Mouse (Mus musculus): ENCODE measurements around the gene Gm20388. TPM values are rescaled to one million over a fixed set of nuclear protein-coding genes. Genes with fewer than 3 reads are reported as not detected.
"Not testable (repeated sequence)": the region's sequence is repeated elsewhere in the genome, so short reads cannot be mapped to it uniquely, and the experiment has no call there.

Gene Gm20388
- polyA plus RNA-seq, 1 experiment from 2014 or later, result not detected

DNA sequence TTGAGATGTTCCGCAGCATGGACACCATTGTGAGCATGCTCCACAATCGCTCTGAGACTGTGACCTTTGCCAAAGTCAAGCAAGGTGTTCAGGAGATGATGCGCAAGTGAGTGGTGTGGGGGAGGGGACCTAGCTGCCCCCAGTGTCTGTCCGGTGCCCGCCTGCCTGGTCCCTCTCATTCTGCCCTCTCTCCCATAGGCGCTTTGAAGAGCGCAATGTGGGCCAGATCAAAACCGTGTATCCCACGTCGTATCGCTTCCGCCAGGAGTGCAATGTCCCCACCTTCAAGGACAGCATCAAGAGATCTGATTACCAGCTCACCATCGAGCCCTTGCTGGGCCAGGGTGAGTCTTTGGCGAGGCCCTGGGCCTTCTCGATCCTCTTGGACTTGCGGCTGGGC is 2659.4 kb downstream of the Gm20388 start:
- ATAC-seq (ENCODE audit: low FRiP score) (no peak), DNase-seq (ENCODE audit: low spot score, missing footprints) (no peak)
- Histone ChIP-seq H3K9me3 (ENCODE audit: control insufficient read depth, low read length) (no peaks in the 10 kb centered on the region), H3K27me3 (ENCODE audit: control insufficient read depth, insufficient read depth, low read length) (no peaks in the 10 kb centered on the region), H3K4me2 (no peak overlapping the region), H3K27ac (ENCODE audit: low read depth, low read length) (no peak overlapping the region), H3K36me3 (ENCODE audit: control insufficient read depth, insufficient read depth, low read length) (peaks cover 26% of the 10 kb centered on the region), H3K4me3 (ENCODE audit: low read depth, low read length) (no peak overlapping the region), H3K9ac (ENCODE audit: low read length) (no peak overlapping the region), H3K4me1 (ENCODE audit: control insufficient read depth, insufficient read depth, low read length) (peaks cover 30% of the 10 kb centered on the region)
- 97% methylated on average over 16 of the region's 16 CpGs for WGBS

DNA sequence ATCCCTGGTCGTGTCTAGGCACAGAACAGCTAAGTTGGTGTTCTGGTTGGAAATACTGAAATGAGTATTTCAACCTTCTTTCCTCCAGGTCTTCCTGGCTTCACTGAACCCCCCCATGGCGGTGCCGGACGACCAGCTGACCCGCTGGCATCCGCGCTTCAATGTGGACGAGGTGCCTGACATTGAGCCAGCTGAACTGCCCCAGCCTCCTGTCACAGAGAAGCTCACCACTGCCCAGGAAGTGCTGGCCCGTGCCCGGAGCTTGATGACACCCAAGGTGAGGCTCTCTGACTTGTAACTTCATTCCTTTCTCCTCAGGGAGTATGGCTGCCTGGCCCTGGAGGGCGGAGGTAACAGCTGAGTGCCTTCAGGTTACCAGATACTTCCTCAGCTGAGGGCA is 2660.5 kb downstream of the Gm20388 start:
- H3K27ac ChIP-seq (ENCODE audit: low read depth, low read length), result no peak overlapping the region
- DNase-seq (ENCODE audit: low spot score, missing footprints) (no peak), ATAC-seq (ENCODE audit: low FRiP score) (no peak)
- peaks cover 26% of the 10 kb centered on the region for H3K36me3 ChIP-seq (ENCODE audit: control insufficient read depth, insufficient read depth, low read length)
- H3K9me3 ChIP-seq (ENCODE audit: control insufficient read depth, low read length), result no peaks in the 10 kb centered on the region
- 93% methylated on average over 11 of the region's 11 CpGs for whole genome bisulfite sequencing
- no peaks in the 10 kb centered on the region for H3K27me3 ChIP-seq (ENCODE audit: control insufficient read depth, insufficient read depth, low read length)
- no peak overlapping the region for H3K4me2 ChIP-seq
- H3K4me3 ChIP-seq (ENCODE audit: low read depth, low read length), result no peak overlapping the region
- peaks cover 38% of the 10 kb centered on the region for H3K4me1 ChIP-seq (ENCODE audit: control insufficient read depth, insufficient read depth, low read length)
- H3K9ac ChIP-seq (ENCODE audit: low read length), result no peak overlapping the region

DNA sequence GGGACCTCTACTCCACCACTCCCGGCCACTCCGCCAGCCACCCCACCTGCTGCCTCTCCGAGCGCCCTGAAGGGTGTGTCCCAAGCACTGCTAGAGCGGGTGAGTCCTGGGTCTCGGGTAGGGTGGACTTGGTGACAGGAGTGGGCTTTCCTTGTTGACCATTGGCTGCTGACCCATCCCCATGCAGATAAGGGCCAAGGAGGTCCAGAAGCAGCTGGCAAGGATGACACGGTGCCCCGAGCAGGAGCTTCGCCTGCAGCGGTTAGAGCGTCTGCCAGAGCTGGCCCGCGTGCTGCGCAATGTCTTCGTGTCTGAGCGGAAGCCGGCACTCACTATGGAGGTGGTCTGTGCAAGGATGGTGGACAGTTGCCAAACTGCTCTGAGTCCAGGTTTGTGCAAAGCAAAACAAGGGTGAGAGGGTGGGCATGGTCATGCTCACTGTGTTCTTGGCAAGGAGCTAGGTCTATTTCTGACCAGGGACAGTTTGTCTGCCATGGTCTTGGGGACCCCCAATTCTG is 2661.2 kb downstream of the Gm20388 start:
- WGBS, result 96% methylated on average over 17 of the region's 17 CpGs
- peaks cover 38% of the 10 kb centered on the region for H3K4me1 ChIP-seq (ENCODE audit: control insufficient read depth, insufficient read depth, low read length)
- H3K36me3 ChIP-seq (ENCODE audit: control insufficient read depth, insufficient read depth, low read length), result peaks cover 26% of the 10 kb centered on the region

DNA sequence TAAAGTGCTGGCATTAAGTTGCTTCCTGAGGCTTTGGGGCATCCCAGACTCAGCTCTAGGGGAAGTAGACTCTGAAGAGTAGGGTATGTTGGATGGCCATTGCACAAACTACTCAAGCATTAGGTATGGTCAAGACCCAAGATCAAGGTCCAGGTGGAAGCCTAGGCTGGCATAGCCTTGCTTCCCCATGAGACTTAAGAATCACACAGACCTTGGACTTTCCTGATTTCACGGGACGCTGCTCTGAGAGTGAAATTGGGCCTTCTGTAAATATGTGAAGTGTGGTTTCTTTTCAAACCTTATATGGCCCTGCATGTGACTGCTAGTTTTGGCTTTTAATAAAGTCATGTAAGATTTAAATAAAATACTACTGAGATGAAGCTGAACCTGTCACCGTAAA is 2662.1 kb downstream of the Gm20388 start:
- ATAC-seq (ENCODE audit: low FRiP score) (no peak), DNase-seq (ENCODE audit: low spot score, missing footprints) (no peak)
- no peaks in the 10 kb centered on the region for H3K27me3 ChIP-seq (ENCODE audit: control insufficient read depth, insufficient read depth, low read length)
- no peak overlapping the region for H3K4me3 ChIP-seq (ENCODE audit: low read depth, low read length)
- no peak overlapping the region for H3K27ac ChIP-seq (ENCODE audit: low read depth, low read length)
- H3K4me1 ChIP-seq (ENCODE audit: control insufficient read depth, insufficient read depth, low read length), result peaks cover 35% of the 10 kb centered on the region
- H3K9ac ChIP-seq (ENCODE audit: low read length), result no peak overlapping the region
- WGBS, result 90% methylated on average over 3 of the region's 3 CpGs
- peaks cover 26% of the 10 kb centered on the region for H3K36me3 ChIP-seq (ENCODE audit: control insufficient read depth, insufficient read depth, low read length)
- no peaks in the 10 kb centered on the region for H3K9me3 ChIP-seq (ENCODE audit: control insufficient read depth, low read length)
- H3K4me2 ChIP-seq, result no peak overlapping the region

More for the DNA sequence above, 2661.2 kb downstream of the Gm20388 start:
- Histone ChIP-seq H3K27me3 (ENCODE audit: control insufficient read depth, insufficient read depth, low read length) (no peaks in the 10 kb centered on the region), H3K4me3 (ENCODE audit: low read depth, low read length) (no peak overlapping the region), H3K4me2 (no peak overlapping the region), H3K9me3 (ENCODE audit: control insufficient read depth, low read length) (no peaks in the 10 kb centered on the region), H3K27ac (ENCODE audit: low read depth, low read length) (no peak overlapping the region), H3K9ac (ENCODE audit: low read length) (no peak overlapping the region)
- ATAC-seq (ENCODE audit: low FRiP score), result no peak
- DNase-seq (ENCODE audit: low spot score, missing footprints), result no peak

DNA sequence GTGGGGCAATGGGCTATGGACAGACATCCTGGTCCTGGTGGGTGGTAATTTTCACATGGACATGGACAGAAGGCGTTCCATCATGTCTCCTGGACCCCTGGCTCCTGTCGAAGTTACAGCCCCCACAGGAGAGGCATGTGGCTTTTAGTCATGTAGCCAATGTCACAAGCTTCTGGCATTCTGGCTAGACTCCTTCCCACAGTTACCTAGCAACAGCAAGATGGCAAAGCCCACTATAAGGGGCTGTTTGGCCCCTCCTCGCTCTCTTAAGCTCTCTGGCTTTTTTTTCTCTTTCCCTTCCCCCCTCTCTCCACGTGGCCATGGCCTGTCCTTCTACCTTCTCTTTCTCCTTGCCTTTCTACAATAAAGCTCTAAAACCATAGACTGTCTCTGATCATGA is 2662.5 kb downstream of the Gm20388 start:
- peaks cover 26% of the 10 kb centered on the region for H3K36me3 ChIP-seq (ENCODE audit: control insufficient read depth, insufficient read depth, low read length)
- not testable (repeated sequence) for H3K9me3 ChIP-seq (ENCODE audit: control insufficient read depth, low read length)

GRCm38 (mm10) chr8:122573577-122573976 is 2662.9 kb downstream of the Gm20388 start:
- H3K4me2 ChIP-seq, result no peak overlapping the region
- no peak overlapping the region for H3K9ac ChIP-seq (ENCODE audit: low read length)
- DNase-seq (ENCODE audit: low spot score, missing footprints), result peak; percentile 83
- H3K36me3 ChIP-seq (ENCODE audit: control insufficient read depth, insufficient read depth, low read length), result peaks cover 26% of the 10 kb centered on the region
- no peak overlapping the region for H3K4me3 ChIP-seq (ENCODE audit: low read depth, low read length)
- 54% methylated on average over 9 of the region's 9 CpGs for WGBS
- no peaks in the 10 kb centered on the region for H3K9me3 ChIP-seq (ENCODE audit: control insufficient read depth, low read length)
- no peaks in the 10 kb centered on the region for H3K27me3 ChIP-seq (ENCODE audit: control insufficient read depth, insufficient read depth, low read length)
- 0 out of 2 replicates have a peak overlapping the region, but pooled peaks have one; percentile 25 for H3K27ac ChIP-seq (ENCODE audit: low read depth, low read length)
- no peak for ATAC-seq (ENCODE audit: low FRiP score)
- H3K4me1 ChIP-seq (ENCODE audit: control insufficient read depth, insufficient read depth, low read length), result peaks cover 35% of the 10 kb centered on the region

More for the DNA sequence above, 2662.5 kb downstream of the Gm20388 start:
- H3K4me2 ChIP-seq; DNase-seq (ENCODE audit: low spot score, missing footprints); H3K9ac ChIP-seq (ENCODE audit: low read length); H3K4me3 ChIP-seq (ENCODE audit: low read depth, low read length); ATAC-seq (ENCODE audit: low FRiP score); H3K27me3 ChIP-seq (ENCODE audit: control insufficient read depth, insufficient read depth, low read length): not testable (repeated sequence)
- H3K27ac ChIP-seq (ENCODE audit: low read depth, low read length), result 0 out of 2 replicates have a peak overlapping the region, but pooled peaks have one; percentile 25
- 31% methylated on average over 4 of the region's 4 CpGs for WGBS
- H3K4me1 ChIP-seq (ENCODE audit: control insufficient read depth, insufficient read depth, low read length), result peaks cover 35% of the 10 kb centered on the region

GRCm38 (mm10) chr8:122574264-122574663 is 2663.6 kb downstream of the Gm20388 start:
- DNase-seq (ENCODE audit: low spot score, missing footprints) (no peak), ATAC-seq (ENCODE audit: low FRiP score) (no peak)
- H3K36me3 ChIP-seq (ENCODE audit: control insufficient read depth, insufficient read depth, low read length), result peaks cover 26% of the 10 kb centered on the region
- no peak overlapping the region for H3K27ac ChIP-seq (ENCODE audit: low read depth, low read length)
- no peak overlapping the region for H3K9ac ChIP-seq (ENCODE audit: low read length)
- H3K4me2 ChIP-seq, result no peak overlapping the region
- 71% methylated on average over 3 of the region's 3 CpGs for WGBS
- no peaks in the 10 kb centered on the region for H3K27me3 ChIP-seq (ENCODE audit: control insufficient read depth, insufficient read depth, low read length)
- no peaks in the 10 kb centered on the region for H3K9me3 ChIP-seq (ENCODE audit: control insufficient read depth, low read length)
- no peak overlapping the region for H3K4me3 ChIP-seq (ENCODE audit: low read depth, low read length)
- H3K4me1 ChIP-seq (ENCODE audit: control insufficient read depth, insufficient read depth, low read length), result peaks cover 28% of the 10 kb centered on the region

- Histone ChIP-seq H3K9me3 (ENCODE audit: control insufficient read depth, low read length) (no peaks in the 10 kb centered on the region), H3K4me1 (ENCODE audit: control insufficient read depth, insufficient read depth, low read length) (peaks cover 23% of the 10 kb centered on the region), H3K27me3 (ENCODE audit: control insufficient read depth, insufficient read depth, low read length) (no peaks in the 10 kb centered on the region), H3K4me3 (ENCODE audit: low read depth, low read length) (no peak overlapping the region), H3K4me2 (no peak overlapping the region; the same call in 1 of the 2 replicates), H3K9ac (ENCODE audit: low read length) (no peak overlapping the region), H3K27ac (ENCODE audit: low read depth, low read length) (no peak overlapping the region), H3K36me3 (ENCODE audit: control insufficient read depth, insufficient read depth, low read length) (peaks cover 22% of the 10 kb centered on the region)
- 51% methylated on average over 10 of the region's 10 CpGs for WGBS
- ATAC-seq (ENCODE audit: low FRiP score), result no peak
- DNase-seq (ENCODE audit: low spot score, missing footprints), result peak; percentile 82
Observed at GRCm38 (mm10) chr8:122574667-122575251, 2664.1 kb downstream of the Gm20388 start.

- H3K4me2 ChIP-seq, result peak overlapping the region; percentile 2; the same call in 1 of the 2 replicates
- no peak for DNase-seq (ENCODE audit: low spot score, missing footprints)
- ATAC-seq (ENCODE audit: low FRiP score), result no peak
- H3K36me3 ChIP-seq (ENCODE audit: control insufficient read depth, insufficient read depth, low read length), result peaks cover 17% of the 10 kb centered on the region
- no peak overlapping the region for H3K4me3 ChIP-seq (ENCODE audit: low read depth, low read length)
- no peaks in the 10 kb centered on the region for H3K27me3 ChIP-seq (ENCODE audit: control insufficient read depth, insufficient read depth, low read length)
- no peak overlapping the region for H3K27ac ChIP-seq (ENCODE audit: low read depth, low read length)
- H3K9me3 ChIP-seq (ENCODE audit: control insufficient read depth, low read length), result no peaks in the 10 kb centered on the region
- H3K4me1 ChIP-seq (ENCODE audit: control insufficient read depth, insufficient read depth, low read length), result peaks cover 22% of the 10 kb centered on the region
- no peak overlapping the region for H3K9ac ChIP-seq (ENCODE audit: low read length)
- 75% methylated on average over 8 of the region's 8 CpGs for WGBS
Observed at GRCm38 (mm10) chr8:122575286-122575685, 2664.6 kb downstream of the Gm20388 start.

Measured in midbrain, embryonic 11.5 days (tissue).